In genomic region chr10:60752040-60753020, GRCm38 (mm10) we compare ENCODE assay signal across 8 mouse cellular contexts. TPM values are rescaled to one million over a fixed set of nuclear protein-coding genes. Genes with fewer than 3 reads are reported as not detected.
DNase-seq lines count a peak whose midpoint lies in the region; ATAC-seq lines count a peak whose summit lies in the region.

TSS of gene Slc29a3 (minus strand) at chr10:60752794.

- DNase-seq in adrenal gland, adult (ENCODE audit: inconsistent age in 2 of 2, low spot score in 1 of 2), result peak; percentile 98 to 99
- DNase-seq in embryo, embryonic 10.5 days (ENCODE audit: low spot score), result peak; percentile 98
- DNase-seq in gastrocnemius, postnatal 14 days, result peak; percentile 98
- peak; percentile 89 to 98 for DNase-seq in left cerebral cortex, postnatal 10 days (ENCODE audit: extremely low spot score in 1 of 2, low spot score in 2 of 2)
- peak; percentile 93 for DNase-seq in right cerebral cortex, postnatal 25 days
- peak; percentile 96 to 99 for DNase-seq in urinary bladder, postnatal 4 days (ENCODE audit: low spot score in 2 of 2)

- peak; percentile 96 for ATAC-seq in inflammation-experienced regulatory T-cells, adult 6 months
- peak; percentile 99 for ATAC-seq in megakaryocyte-erythroid progenitor cell, adult 5-6 weeks (replicated peaks; ENCODE audit: low FRiP score, low TSS enrichment, poor library complexity, severe bottlenecking)

- intact Hi-C loops in gastrocnemius, postnatal 14 days (cut with DNase I; ENCODE audit: low total_unique reads), result loop anchor here (10.0 kb wide), 1 partner anchor 448 kb away; no protein-coding TSS in a partner anchor
- intact Hi-C loops in left cerebral cortex, postnatal 10 days (cut with DNase I), result loop anchor here (5.0 to 10.0 kb wide), 2 partner anchors 65 to 608 kb away; no protein-coding TSS in a partner anchor

RNA-seq across cellular contexts. Expression of gene Slc29a3, which starts in this region (rescaled TPM):
- total RNA-seq in gastrocnemius, postnatal 14 days (2021), result 1 to 10 TPM; 3.8 to 5.4 TPM
- 10 to 100 TPM; 10.6 to 18.7 (median 14.6) TPM for polyA plus RNA-seq in inflammation-experienced regulatory T-cells, adult 6 months (2017; shearing (Covaris generic))
- 10 to 100 TPM; 16.5 to 16.9 TPM for total RNA-seq in left cerebral cortex, postnatal 10 days (2021)
- total RNA-seq in megakaryocyte-erythroid progenitor cell, adult 5-6 weeks (2014; fragmentation: Nextera tagmentation), result 5.9 and 12.6 TPM in 2 replicates
- total RNA-seq in megakaryocyte-erythroid progenitor cell, adult 5-6 weeks (2017), result 5.4 and 6.2 TPM in 2 replicates

Comparison
In these comparisons a context has a peak if more than half of its experiments do, and no peak if none do; other contexts are left out.
1. Peak in every context shown above with its lines: DNase-seq and ATAC-seq.